Mouse (Mus musculus) embryonic facial prominence, embryonic 12.5 days (tissue): ENCODE measurements around the gene Psmb3. TPM values are rescaled to one million over a fixed set of nuclear protein-coding genes. Genes with fewer than 3 reads are reported as not detected.
A peak's percentile ranks its signal among the peaks of the same experiment; 100 is the strongest.

Experiments
- ATAC-seq: fragments of 200-750 bp; cut with Nextera tagmentation; 2 replicates; pipeline ENCODE4 v1.8.0; 2017; ENCODE audit not compliant: insufficient number of reproducible peaks, insufficient read depth, low FRiP score, low TSS enrichment
- H3K27ac ChIP-seq: fragments of 300-500 bp; sonication (generic); 2 replicates; pipeline ENCODE4 v1.5.1; 2016; ENCODE audit warnings: mild to moderate bottlenecking
- H3K27me3 ChIP-seq: fragments of 300-500 bp; sonication (generic); 2 replicates; pipeline ENCODE4 v1.6.1; 2016; ENCODE audit warnings: mild to moderate bottlenecking, moderate library complexity
- H3K36me3 ChIP-seq: fragments of 300-500 bp; sonication (generic); 2 replicates; pipeline ENCODE4 v1.6.1; 2016; ENCODE audit warnings: mild to moderate bottlenecking
- H3K4me1 ChIP-seq: fragments of 300-500 bp; sonication (generic); 2 replicates; pipeline ENCODE4 v1.6.1; 2016
- H3K4me2 ChIP-seq: fragments of 300-500 bp; sonication (generic); replicated peaks from 2 replicates; pipeline ENCODE4 v1.6.1; 2016; ENCODE audit warnings: mild to moderate bottlenecking, moderate library complexity
- H3K4me3 ChIP-seq: fragments of 300-500 bp; sonication (generic); 2 replicates; pipeline ENCODE4 v1.5.1; 2016; ENCODE audit warnings: mild to moderate bottlenecking
- H3K9ac ChIP-seq: fragments of 300-500 bp; sonication (generic); 2 replicates; pipeline ENCODE4 v1.6.1; 2016; ENCODE audit warnings: mild to moderate bottlenecking, moderate library complexity
- H3K9me3 ChIP-seq: fragments of 300-500 bp; sonication (generic); 2 replicates; pipeline ENCODE4 v1.6.1; 2016; ENCODE audit warnings: mild to moderate bottlenecking, moderate library complexity
- WGBS: fragments of 180-500 bp; shearing (Covaris S2); methylation state at CpG from one replicate; pipeline ENCODE4 v1.1.7; 2016; 5-methylcytosine and 5-hydroxymethylcytosine counted together
- polyA plus RNA-seq: library from polyadenylated mRNA; unstranded; fragments of >200 nt; fragmentation: Nextera tagmentation; extraction: Ambion mirVana; gene quantifications from 2 replicates; pipeline ENCODE4 v1.2.1, GENCODE M21; 2016

The Psmb3 gene
- polyA plus RNA-seq, 1 experiment from 2014 or later, result 447 TPM

GRCm38 (mm10) chr11:97669829-97670228 lies 33.4 kb upstream of the Psmb3 start:
- Histone ChIP-seq H3K36me3 (peaks cover 92% of the 10 kb centered on the region), H3K9me3 (no peaks in the 10 kb centered on the region), H3K4me1 (peaks cover 33% of the 10 kb centered on the region), H3K4me2 (no peak overlapping the region), H3K27me3 (no peaks in the 10 kb centered on the region), H3K27ac (0 out of 2 replicates have a peak overlapping the region, but pooled peaks have one; percentile 30), H3K4me3 (no peak overlapping the region), H3K9ac (no peak overlapping the region)
- WGBS, result 23% methylated on average over 6 of the region's 6 CpGs
- no peak for ATAC-seq

GRCm38 (mm10) chr11:97670234-97671176 lies 32.7 kb upstream of the Psmb3 start:
- Histone ChIP-seq H3K9me3 (no peaks in the 10 kb centered on the region), H3K27ac (peak overlapping the region; percentile 30), H3K4me2 (no peak overlapping the region), H3K4me3 (no peak overlapping the region), H3K27me3 (no peaks in the 10 kb centered on the region), H3K4me1 (peaks cover 27% of the 10 kb centered on the region), H3K9ac (no peak overlapping the region), H3K36me3 (peaks cover 94% of the 10 kb centered on the region)
- 0 out of 2 replicates have a peak, but pooled peaks have one; percentile 12 for ATAC-seq
- 60% methylated on average over 13 of the region's 13 CpGs for WGBS

DNA sequence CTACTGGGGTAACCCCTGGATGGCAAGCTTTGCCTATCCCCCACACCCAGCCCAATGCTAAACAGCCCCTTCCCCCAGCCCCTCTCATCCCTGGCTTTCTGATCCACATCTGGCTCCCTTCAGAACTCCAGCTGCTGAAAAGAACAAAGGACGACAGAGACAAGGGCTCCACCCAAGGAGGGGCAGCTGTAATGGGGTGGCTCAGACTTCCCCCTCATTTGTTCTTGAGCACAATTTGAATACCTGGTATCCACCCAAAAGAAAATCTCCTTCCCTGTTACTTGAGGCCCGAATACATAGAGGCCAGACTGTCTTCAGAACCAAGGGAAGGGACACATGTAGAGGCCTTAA lies 32.0 kb upstream of the Psmb3 start:
- 32% methylated on average over 2 of the region's 2 CpGs for WGBS
- peaks cover 94% of the 10 kb centered on the region for H3K36me3 ChIP-seq
- no peak overlapping the region for H3K4me3 ChIP-seq
- H3K27ac ChIP-seq, result peak overlapping the region; percentile 38
- no peaks in the 10 kb centered on the region for H3K9me3 ChIP-seq
- ATAC-seq, result no peak
- no peak overlapping the region for H3K4me2 ChIP-seq
- H3K27me3 ChIP-seq, result no peaks in the 10 kb centered on the region
- H3K4me1 ChIP-seq, result peaks cover 25% of the 10 kb centered on the region
- no peak overlapping the region for H3K9ac ChIP-seq

DNA sequence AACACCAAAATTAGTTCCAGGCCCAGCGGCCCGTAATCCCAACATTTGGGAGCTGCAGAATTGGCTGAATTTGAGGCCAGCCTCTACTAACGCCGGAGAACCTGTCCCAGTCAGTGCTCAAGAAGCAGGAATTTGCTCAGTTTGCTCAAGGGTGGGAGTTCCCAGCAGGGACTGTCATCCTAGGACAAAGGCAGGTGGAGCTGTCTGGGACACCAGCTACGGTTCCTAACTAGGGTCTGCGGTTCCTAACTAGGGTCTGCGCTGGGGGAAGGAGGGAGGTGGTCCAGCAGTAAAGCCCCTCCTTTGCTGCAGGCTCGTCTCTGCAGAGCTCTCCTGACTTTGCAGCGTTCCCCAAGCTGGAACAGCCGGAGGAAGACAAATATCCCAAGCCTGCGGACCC lies 30.1 kb upstream of the Psmb3 start:
- H3K27me3 ChIP-seq, result no peaks in the 10 kb centered on the region
- ATAC-seq, result no peak
- H3K4me1 ChIP-seq, result peaks cover 30% of the 10 kb centered on the region
- H3K9me3 ChIP-seq, result no peaks in the 10 kb centered on the region
- no peak overlapping the region for H3K4me2 ChIP-seq
- H3K9ac ChIP-seq, result no peak overlapping the region
- H3K27ac ChIP-seq, result no peak overlapping the region
- H3K4me3 ChIP-seq, result no peak overlapping the region
- peaks cover 98% of the 10 kb centered on the region for H3K36me3 ChIP-seq
- WGBS, result 81% methylated on average over 11 of the region's 11 CpGs

- 0 out of 2 replicates have a peak overlapping the region, but pooled peaks have one; percentile 4 for H3K9ac ChIP-seq
- no peak for ATAC-seq
- H3K36me3 ChIP-seq, result peaks cover 93% of the 10 kb centered on the region
- no peak overlapping the region for H3K4me3 ChIP-seq
- peaks cover 6% of the 10 kb centered on the region; the same call in 1 of the 2 replicates for H3K4me1 ChIP-seq
- H3K27me3 ChIP-seq, result no peaks in the 10 kb centered on the region
- 87% methylated on average over 15 of the region's 15 CpGs for WGBS
- no peak overlapping the region for H3K27ac ChIP-seq
- no peaks in the 10 kb centered on the region for H3K9me3 ChIP-seq
- H3K4me2 ChIP-seq, result no peak overlapping the region
Measured at GRCm38 (mm10) chr11:97676050-97676754, 27.0 kb upstream of the Psmb3 start.

GRCm38 (mm10) chr11:97677381-97677780 lies 25.8 kb upstream of the Psmb3 start:
- WGBS, result 61% methylated on average over 15 of the region's 15 CpGs
- no peak overlapping the region for H3K27ac ChIP-seq
- H3K27me3 ChIP-seq, result no peaks in the 10 kb centered on the region
- no peak overlapping the region for H3K4me2 ChIP-seq
- H3K4me1 ChIP-seq, result peaks cover 6% of the 10 kb centered on the region; the same call in 1 of the 2 replicates
- ATAC-seq, result no peak
- H3K9ac ChIP-seq, result no peak overlapping the region
- H3K36me3 ChIP-seq, result peaks cover 93% of the 10 kb centered on the region
- H3K9me3 ChIP-seq, result no peaks in the 10 kb centered on the region
- no peak overlapping the region for H3K4me3 ChIP-seq

- H3K9me3 ChIP-seq, result no peaks in the 10 kb centered on the region
- no peak overlapping the region for H3K4me2 ChIP-seq
- no peaks in the 10 kb centered on the region for H3K27me3 ChIP-seq
- WGBS, result 57% methylated on average over 8 of the region's 8 CpGs
- no peak overlapping the region for H3K27ac ChIP-seq
- H3K4me1 ChIP-seq, result peaks cover 6% of the 10 kb centered on the region; the same call in 1 of the 2 replicates
- H3K9ac ChIP-seq, result no peak overlapping the region
- no peak overlapping the region for H3K4me3 ChIP-seq
- H3K36me3 ChIP-seq, result peaks cover 93% of the 10 kb centered on the region
- no peak for ATAC-seq
Measured at GRCm38 (mm10) chr11:97677842-97678241, 25.4 kb upstream of the Psmb3 start.

DNA sequence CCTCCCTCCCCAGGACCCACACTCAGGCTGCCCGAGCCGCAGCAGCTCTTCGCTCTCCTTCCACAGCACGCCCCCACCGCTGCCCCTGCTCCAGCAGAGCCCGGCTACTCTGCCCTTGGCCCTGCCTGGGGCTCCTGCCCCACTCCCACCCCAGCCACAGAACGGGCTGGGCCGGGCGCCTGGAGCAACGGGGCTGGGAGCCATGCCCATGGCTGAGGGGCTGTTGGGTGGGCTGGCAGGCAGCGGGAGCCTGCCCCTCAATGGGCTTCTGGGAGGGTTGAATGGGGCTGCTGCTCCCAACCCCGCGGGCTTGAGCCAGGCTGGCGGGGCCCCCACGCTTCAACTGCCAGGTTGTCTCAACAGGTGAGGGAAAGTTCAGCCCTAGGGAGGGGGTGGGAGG lies 24.9 kb upstream of the Psmb3 start:
- no peak overlapping the region for H3K4me3 ChIP-seq
- peaks cover 6% of the 10 kb centered on the region; the same call in 1 of the 2 replicates for H3K4me1 ChIP-seq
- H3K36me3 ChIP-seq, result peaks cover 88% of the 10 kb centered on the region
- no peak overlapping the region for H3K27ac ChIP-seq
- no peak overlapping the region for H3K4me2 ChIP-seq
- ATAC-seq, result no peak
- no peaks in the 10 kb centered on the region for H3K9me3 ChIP-seq
- 78% methylated on average over 12 of the region's 15 CpGs for WGBS
- H3K27me3 ChIP-seq, result no peaks in the 10 kb centered on the region
- H3K9ac ChIP-seq, result no peak overlapping the region

DNA sequence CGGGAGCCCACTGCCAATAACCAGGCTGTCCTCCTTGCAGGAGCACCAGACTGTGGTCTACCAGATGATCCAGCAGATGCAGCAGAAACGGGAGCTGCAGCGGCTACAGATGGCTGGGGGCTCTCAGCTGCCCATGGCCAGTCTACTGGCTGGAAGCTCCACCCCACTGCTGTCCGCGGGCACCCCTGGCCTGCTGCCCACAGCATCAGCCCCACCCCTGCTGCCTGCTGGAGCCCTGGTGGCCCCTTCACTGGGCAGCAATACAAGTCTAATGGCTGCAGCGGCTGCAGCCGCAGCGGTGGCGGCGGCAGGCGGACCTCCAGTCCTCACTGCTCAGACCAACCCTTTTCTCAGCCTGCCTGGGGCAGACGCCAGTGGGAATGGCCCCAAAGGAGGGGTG lies 22.8 kb upstream of the Psmb3 start:
- Histone ChIP-seq H3K36me3 (peaks cover 67% of the 10 kb centered on the region), H3K4me3 (no peak overlapping the region), H3K27ac (no peak overlapping the region), H3K4me2 (no peak overlapping the region), H3K9me3 (no peaks in the 10 kb centered on the region), H3K9ac (no peak overlapping the region), H3K4me1 (peaks cover 13% of the 10 kb centered on the region), H3K27me3 (no peaks in the 10 kb centered on the region)
- no peak for ATAC-seq
- 81% methylated on average over 12 of the region's 12 CpGs for WGBS

- no peaks in the 10 kb centered on the region for H3K9me3 ChIP-seq
- no peaks in the 10 kb centered on the region for H3K27me3 ChIP-seq
- ATAC-seq, result no peak
- no peak overlapping the region for H3K4me2 ChIP-seq
- no peak overlapping the region for H3K27ac ChIP-seq
- peaks cover 12% of the 10 kb centered on the region for H3K4me1 ChIP-seq
- no peak overlapping the region for H3K4me3 ChIP-seq
- no peak overlapping the region for H3K9ac ChIP-seq
- WGBS, result 80% methylated on average over 6 of the region's 6 CpGs
- H3K36me3 ChIP-seq, result peaks cover 48% of the 10 kb centered on the region
Measured at GRCm38 (mm10) chr11:97682504-97683055, 20.6 kb upstream of the Psmb3 start.

- WGBS, result 85% methylated on average over 6 of the region's 6 CpGs
- peaks cover 43% of the 10 kb centered on the region for H3K36me3 ChIP-seq
- no peak overlapping the region for H3K4me2 ChIP-seq
- H3K27ac ChIP-seq, result no peak overlapping the region
- H3K9ac ChIP-seq, result no peak overlapping the region
- no peak for ATAC-seq
- H3K4me3 ChIP-seq, result no peak overlapping the region
- H3K27me3 ChIP-seq, result no peaks in the 10 kb centered on the region
- no peaks in the 10 kb centered on the region for H3K9me3 ChIP-seq
- peaks cover 9% of the 10 kb centered on the region for H3K4me1 ChIP-seq
Measured at GRCm38 (mm10) chr11:97684063-97684680, 19.0 kb upstream of the Psmb3 start.
